Mouse (Mus musculus) ES-Bruce4 (cell line): ENCODE results near the gene Mpp2.

ENCODE experiments used
- CTCF ChIP-seq: IDR thresholded peaks from one replicate; pipeline ENCODE4 v1.8.1; 2011; ENCODE audit warnings: low read depth, low read length
- EP300 ChIP-seq: IDR thresholded peaks from 2 replicates; pipeline ENCODE4 v1.6.1; 2011; ENCODE audit warnings: low read depth, low read length; ENCODE audit not compliant: insufficient read depth
- POLR2A ChIP-seq: IDR thresholded peaks from one replicate; pipeline ENCODE4 v1.8.1; 2011; ENCODE audit warnings: low read length; ENCODE audit not compliant: insufficient read depth

GRCm38 (mm10) chr11:102095676-102096075 lies 7.4 kb upstream of the Mpp2 start:
- TF ChIP-seq CTCF, result no peak
- TF ChIP-seq POLR2A, result no peak
- no peak for TF ChIP-seq EP300
